Mouse (Mus musculus): ENCODE measurements around the gene Sox5.

Gene Sox5

GRCm38 (mm10) chr6:144781431-144782030 is at the start of gene Sox5:
Gene Sox5 (minus strand): TSS chr6:144781977.
- DNase-seq (ENCODE audit: low spot score in 2 of 2) = peak; percentile 47 to 52

- no peak for DNase-seq (ENCODE audit: low spot score in 2 of 2)
These were observed 43.3 kb upstream of the Sox5 start for GRCm38 (mm10) chr6:144825018-144825602.

GRCm38 (mm10) chr6:144824153-144824552 is 42.4 kb upstream of the Sox5 start:
- no peak for DNase-seq (ENCODE audit: low spot score in 2 of 2)

GRCm38 (mm10) chr6:144822594-144822993 is 40.8 kb upstream of the Sox5 start:
- no peak for DNase-seq (ENCODE audit: low spot score in 2 of 2)

- no peak for DNase-seq (ENCODE audit: low spot score in 2 of 2)
These were observed 39.2 kb upstream of the Sox5 start for GRCm38 (mm10) chr6:144821019-144821418.

- DNase-seq (ENCODE audit: low spot score in 2 of 2) = no peak
These were observed 36.2 kb upstream of the Sox5 start for GRCm38 (mm10) chr6:144818016-144818415.

- DNase-seq (ENCODE audit: low spot score in 2 of 2) = no peak
These were observed 35.7 kb upstream of the Sox5 start for GRCm38 (mm10) chr6:144817329-144817932.

- no peak for DNase-seq (ENCODE audit: low spot score in 2 of 2)
These were observed 33.8 kb upstream of the Sox5 start for GRCm38 (mm10) chr6:144815542-144815941.

- DNase-seq (ENCODE audit: low spot score in 2 of 2) = peak; percentile 6 to 17
These were observed 33.2 kb upstream of the Sox5 start for GRCm38 (mm10) chr6:144814931-144815364.

- no peak for DNase-seq (ENCODE audit: low spot score in 2 of 2)
These were observed 22.5 kb upstream of the Sox5 start for GRCm38 (mm10) chr6:144804321-144804720.

- DNase-seq (ENCODE audit: low spot score in 2 of 2) = no peak
These were observed 21.3 kb upstream of the Sox5 start for GRCm38 (mm10) chr6:144803063-144803462.

- DNase-seq (ENCODE audit: low spot score in 2 of 2) = no peak
These were observed 12.6 kb upstream of the Sox5 start for GRCm38 (mm10) chr6:144794356-144794755.

GRCm38 (mm10) chr6:144792871-144793270 is 11.1 kb upstream of the Sox5 start:
- DNase-seq (ENCODE audit: low spot score in 2 of 2) = no peak

GRCm38 (mm10) chr6:144783295-144783694 is 1.5 kb upstream of the Sox5 start:
- DNase-seq (ENCODE audit: low spot score in 2 of 2) = no peak

- no peak for DNase-seq (ENCODE audit: low spot score in 2 of 2)
These were observed 1.1 kb upstream of the Sox5 start for GRCm38 (mm10) chr6:144782866-144783265.

- no peak for DNase-seq (ENCODE audit: low spot score in 2 of 2)
These were observed 467 bp upstream of the Sox5 start for GRCm38 (mm10) chr6:144782031-144782857.

- DNase-seq (ENCODE audit: low spot score in 2 of 2) = no peak
These were observed 1.0 kb downstream of the Sox5 start for GRCm38 (mm10) chr6:144780608-144781285.

GRCm38 (mm10) chr6:144779945-144780607 is 1.7 kb downstream of the Sox5 start:
- DNase-seq (ENCODE audit: low spot score in 2 of 2) = no peak

- no peak for DNase-seq (ENCODE audit: low spot score in 2 of 2)
These were observed 4.3 kb downstream of the Sox5 start for GRCm38 (mm10) chr6:144777356-144778035.

GRCm38 (mm10) chr6:144773736-144774135 is 8.0 kb downstream of the Sox5 start:
- no peak for DNase-seq (ENCODE audit: low spot score in 2 of 2)

GRCm38 (mm10) chr6:144772985-144773384 is 8.8 kb downstream of the Sox5 start:
- DNase-seq (ENCODE audit: low spot score in 2 of 2) = no peak

Data from urinary bladder, postnatal 36 days (tissue).